Mouse (Mus musculus): ENCODE results near the gene Duoxa2.

The Duoxa2 gene

GRCm38 (mm10) chr2:122351931-122352329 lies 53.2 kb downstream of the Duoxa2 start:
- peak; percentile 58 to 71 for DNase-seq (ENCODE audit: low spot score in 2 of 2)
